Mouse (Mus musculus) adrenal gland, postnatal 14 days (tissue): ENCODE measurements around the gene 2310007B03Rik. TPM values are rescaled to one million over a fixed set of nuclear protein-coding genes. Genes with fewer than 3 reads are reported as not detected.
A peak's percentile ranks its signal among the peaks of the same experiment; 100 is the strongest.

Experiments
- DNase-seq: peaks from one replicate; pipeline ENCODE4 v3.0.0; 2021; ENCODE audit warnings: mixed read lengths
- total RNA-seq: library from RNA; stranded (reverse); gene quantifications from 2 replicates; pipeline ENCODE4 v1.2.3, GENCODE M21; 2021

The 2310007B03Rik gene
- total RNA-seq, 1 experiment from 2014 or later, result not detected

DNA sequence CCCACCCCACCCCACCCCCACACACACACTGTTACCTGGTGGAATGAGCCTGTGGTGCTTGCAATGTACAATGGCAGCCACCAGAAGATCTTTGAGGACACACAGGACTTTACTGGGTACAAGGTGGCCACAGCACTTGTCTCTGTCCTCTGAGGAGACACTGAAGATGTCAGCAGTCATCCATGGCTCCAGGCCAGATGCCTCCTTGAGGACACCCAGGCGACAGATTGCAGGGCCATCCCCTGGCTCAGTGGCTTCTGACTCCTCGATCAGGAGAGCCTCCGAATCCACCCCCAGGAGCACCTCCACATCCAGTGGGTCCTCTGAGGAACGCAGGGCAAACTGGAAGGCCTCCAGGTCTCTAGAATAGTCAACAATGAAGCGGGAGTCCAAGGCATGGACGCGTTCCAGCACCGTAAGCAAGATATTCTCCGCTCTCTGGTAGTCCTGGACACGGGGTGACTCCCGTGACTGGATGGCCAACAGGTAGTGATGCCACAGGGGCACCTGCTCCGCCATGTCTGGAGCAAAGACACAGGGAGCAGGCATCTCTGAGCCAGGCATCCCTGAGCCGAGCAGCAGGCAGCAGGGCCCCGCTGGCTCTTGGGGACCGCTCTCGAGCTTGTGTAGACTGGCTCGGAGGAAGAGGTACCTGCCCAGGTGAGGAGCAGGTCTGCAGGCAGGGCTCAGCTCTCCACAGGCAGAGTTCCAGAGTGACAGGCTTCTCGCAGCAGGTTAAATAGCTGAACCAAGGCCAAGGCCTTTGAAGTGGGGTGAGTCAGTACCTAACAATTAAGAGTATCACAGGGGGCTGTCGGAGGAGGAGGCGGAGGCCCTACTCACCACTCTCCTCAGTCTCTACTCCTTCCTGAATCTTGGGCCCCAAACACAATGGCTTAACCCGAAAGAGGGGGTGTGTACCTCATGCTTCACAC lies 915 bp downstream of the 2310007B03Rik start:
- no peak for DNase-seq

DNA sequence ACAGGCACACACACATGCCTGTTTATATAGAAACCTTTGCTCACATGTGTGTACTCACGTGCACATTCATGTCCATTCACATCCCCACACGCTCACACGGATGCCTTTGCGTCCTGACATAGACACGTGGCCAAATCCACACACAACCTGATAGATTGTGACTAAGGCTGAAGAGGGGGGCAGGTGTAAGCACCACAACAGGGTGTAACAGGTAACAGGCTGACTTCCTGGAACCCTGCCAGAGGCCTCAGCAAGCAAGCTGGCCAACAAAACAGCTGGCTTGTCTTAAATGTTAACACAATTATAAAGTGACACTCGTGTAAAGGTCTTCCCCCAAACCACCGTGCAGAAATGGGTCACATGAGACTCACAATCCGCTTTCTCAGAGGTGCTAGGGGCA lies 1.8 kb downstream of the 2310007B03Rik start:
- DNase-seq, result no peak

DNA sequence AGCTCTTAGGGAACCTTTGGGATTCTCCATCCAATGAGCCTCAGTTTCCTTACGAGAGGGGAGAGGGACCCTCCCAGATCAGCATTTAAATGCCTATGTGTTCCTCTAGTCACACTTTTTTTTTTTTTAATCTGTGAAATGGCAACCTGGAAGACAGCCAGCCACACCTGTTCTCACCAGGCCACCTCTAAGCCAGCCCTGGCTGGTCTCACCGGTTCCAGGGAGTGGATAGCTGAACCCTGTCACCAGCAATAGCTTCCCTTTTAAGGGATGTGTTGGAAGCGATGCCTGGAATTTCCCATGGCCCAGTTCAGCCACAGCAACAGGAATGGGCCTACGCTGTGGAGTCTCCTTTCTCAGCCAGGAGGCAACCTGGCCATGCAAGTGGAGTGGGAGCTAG lies 3.2 kb downstream of the 2310007B03Rik start:
- DNase-seq, result no peak

DNA sequence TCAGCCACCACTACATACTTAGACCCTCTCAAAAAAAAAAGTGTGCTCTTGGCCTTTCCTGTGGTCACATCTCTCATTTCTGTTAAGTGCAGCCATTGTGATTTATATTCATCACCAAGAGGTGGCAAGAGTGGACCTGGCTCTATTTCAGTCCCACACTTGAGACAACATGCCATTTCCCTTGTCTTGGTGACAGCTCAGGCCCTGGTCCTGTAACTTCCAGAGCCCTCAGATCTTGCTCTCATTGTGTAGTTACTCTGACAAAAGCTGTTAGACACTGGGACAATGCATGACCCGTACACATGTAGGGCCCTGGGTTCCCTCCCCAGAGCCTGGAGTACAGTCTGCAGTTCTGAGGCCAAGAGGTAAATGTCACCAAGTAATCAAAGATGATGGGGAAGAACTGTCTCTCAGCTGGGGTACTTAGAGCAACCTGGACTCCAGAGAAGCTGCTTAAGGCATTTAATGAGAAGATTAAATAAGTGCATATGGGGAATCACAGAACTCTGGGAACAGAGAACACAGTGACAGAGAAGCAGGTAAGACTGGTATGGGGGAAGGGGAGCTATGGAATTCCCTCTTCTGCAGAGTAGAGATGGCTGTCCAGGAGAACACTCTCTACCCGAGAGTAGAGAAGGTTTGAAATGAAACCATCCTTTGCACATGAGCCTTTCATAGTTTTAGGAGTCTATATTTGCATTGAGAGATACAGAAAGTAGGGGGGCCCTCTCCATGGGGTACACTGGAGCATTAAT lies 9.7 kb downstream of the 2310007B03Rik start:
- DNase-seq, result no peak

DNA sequence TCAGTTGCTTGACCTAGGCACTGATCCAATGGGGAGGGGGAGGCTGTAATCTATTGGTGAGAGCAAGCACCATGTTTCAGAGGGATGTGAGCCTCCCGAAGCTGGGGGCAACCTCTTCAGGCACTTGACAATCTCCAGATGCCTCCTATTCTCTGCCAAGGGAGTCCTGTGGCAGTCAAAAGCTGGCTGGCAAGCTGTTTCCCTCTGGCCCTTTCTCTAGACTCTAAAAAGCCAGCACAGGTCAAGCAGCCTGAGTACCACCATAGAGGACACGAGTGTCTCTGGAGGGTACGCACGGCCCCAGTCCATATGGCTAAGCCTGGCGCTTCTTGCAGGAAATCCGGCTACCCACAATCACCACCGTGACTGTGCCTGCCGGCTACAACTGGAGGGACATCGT lies 16.6 kb downstream of the 2310007B03Rik start:
- DNase-seq, result no peak

DNA sequence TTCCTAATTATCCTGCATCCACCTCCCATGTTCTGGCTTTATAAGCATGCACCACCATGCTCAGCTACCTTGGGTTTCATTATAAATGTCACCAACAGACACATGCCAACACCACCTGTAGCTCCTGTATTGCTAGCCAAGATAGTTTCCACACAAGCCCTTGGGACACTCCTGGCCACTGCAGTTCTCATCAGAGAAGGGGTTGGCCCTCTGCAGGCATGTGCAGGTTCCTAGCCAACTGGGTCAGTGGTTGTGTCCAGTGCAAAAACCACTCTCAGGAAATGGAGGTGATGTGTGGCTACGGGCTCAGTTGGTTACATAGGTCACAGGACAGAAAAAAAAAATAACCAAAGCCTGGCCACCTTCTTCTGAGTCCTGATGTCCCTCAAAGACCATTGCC lies 17.9 kb downstream of the 2310007B03Rik start:
- DNase-seq, result peak; percentile 59

DNA sequence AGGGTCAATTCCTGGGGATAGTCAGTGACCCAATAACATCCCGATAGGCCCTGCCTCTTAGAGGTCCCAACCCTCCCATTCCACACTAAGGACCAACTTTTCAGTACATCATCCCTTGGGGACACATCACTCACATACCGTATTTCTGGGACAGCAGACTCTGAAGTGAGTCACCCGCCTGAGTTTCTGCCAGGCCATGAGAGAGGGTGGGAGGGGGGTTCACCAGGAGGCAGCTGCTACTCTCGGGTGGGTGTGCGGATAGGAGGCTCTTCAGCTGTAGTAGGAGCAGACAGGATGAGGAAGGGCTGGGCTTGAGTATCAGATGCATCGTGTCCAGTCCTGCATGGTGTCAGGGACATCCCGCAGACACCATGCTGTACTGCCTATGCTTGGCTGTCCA lies 21.0 kb downstream of the 2310007B03Rik start:
- peak; percentile 29 for DNase-seq

DNA sequence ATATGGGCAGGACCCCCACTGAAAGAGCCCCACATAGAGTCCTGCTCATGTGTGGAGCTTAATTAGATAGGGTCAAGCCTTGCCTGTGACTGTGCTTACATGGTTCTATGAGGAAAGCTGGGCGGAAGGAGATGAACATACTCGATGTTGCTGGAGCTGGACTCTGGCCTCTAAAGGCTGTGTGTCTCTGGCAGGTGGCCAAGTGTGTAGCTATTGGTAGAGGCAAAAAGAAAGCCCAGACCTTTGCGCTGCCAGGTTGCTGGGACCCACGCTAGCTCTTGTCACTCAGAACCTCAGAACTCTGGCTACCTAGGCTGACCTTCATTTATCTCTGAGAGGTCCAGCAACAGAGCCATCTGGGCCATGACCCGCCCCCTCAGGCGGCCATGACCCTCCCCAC lies 22.2 kb downstream of the 2310007B03Rik start:
- peak; percentile 37 for DNase-seq

DNA sequence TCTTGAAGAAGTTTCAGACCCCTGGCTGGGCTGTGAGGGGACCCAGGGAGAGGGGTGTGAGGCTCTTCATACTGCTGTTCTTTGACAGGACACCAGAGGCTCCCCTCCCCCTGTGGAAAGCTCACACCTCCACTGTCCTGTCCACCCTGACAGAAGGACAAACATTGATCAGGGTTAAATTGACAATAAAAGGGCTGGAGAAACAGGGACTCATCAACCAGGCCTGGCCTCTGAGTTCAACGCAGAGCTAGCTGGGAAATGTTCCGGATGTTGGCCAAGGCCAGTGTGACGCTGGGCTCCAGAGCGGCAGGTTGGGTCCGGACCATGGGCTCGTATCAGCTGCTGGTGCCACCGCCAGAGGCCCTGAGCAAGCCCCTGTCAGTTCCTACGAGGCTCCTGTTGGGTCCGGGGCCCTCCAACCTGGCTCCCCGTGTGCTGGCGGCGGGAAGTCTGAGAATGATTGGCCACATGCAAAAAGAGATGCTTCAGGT lies 25.7 kb downstream of the 2310007B03Rik start, which contains the start of gene Agxt:
Gene Agxt (plus strand): TSS at position 205 of the 491 bp plus-strand sequence.
- DNase-seq, result no peak

DNA sequence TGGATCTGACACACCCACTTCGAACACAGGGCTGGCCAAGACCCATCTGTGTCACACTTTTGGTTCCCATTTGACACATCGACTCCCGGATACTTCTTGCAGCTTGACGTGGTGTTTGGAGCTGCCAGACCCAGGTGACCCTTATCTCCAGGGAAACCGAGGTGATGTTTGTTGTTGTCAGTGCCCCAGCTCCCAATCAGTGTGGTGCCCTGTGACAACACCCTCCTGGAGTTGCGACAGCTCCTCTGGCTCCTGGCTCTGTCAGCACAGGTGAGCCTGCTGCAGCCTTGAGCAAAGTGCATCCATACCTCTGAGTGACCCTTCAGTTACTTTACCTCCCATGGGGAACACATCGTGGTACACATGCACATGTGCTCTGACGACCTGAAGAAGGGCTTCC lies 28.1 kb downstream of the 2310007B03Rik start:
- DNase-seq, result no peak

DNA sequence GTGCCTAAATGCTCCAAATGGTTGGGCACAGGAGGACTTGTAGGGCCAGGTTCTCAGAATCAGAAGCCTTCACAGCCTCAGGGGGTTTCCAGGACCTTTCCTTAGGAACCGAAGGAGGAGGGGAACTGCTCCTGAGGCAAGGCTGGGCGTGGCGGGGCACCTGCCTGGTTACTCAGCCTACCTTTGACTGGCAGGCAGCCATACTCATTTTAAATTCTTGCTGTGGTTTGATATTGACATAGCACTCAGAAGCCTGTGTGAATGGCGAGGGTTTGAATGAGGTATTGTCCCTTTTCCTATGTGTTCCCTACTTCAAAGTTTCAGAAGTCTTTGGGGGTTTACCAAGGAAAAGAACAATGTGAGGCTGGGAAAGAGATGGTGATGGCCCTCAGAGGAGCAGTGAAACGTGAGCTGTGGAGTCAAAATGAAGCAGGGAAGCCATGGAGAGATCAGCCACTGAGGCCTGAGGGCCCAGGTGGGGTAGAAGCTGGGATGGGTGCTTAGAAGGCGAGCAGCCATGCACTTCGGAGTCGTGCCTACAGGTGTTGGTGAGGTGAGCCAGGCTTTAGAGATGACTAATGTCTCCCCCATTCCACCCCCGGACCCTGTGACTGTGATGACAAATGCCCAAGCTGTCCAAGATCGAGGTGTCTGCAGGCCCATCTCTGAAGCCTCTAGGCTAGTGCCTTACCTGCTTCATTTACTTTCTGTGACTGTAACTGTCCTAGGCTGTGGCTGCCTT lies 30.3 kb downstream of the 2310007B03Rik start:
- DNase-seq, result no peak

DNA sequence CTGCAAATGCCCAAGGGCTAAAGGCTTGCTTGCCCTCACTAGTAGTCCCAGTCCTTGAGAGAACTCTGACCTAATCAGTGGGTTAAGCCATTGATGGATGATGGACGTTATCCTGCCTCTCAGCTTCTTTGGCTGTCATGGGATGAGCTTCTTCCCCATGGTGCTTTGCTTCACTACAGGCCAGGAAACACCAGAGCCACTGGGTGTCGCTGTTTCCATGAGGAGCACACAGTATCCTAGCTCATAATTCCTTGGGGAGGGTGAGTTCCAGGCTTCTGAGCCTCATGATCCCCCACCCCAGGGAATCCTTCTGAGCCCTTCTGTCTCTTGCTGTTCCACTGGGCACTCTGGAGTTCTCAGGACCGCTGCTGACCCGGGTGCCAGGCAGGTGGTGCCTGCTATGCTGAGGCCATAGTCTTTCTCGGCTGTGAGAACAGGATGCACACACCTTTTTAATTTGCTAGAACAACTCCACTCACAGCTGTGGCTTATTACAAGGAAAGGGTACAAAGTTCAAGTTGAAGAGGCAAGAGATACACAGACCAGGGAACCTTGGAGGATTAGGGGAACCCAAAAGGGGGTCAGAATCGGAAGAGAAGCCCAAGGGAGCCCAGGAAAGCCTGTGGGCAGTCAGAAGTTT lies 31.9 kb downstream of the 2310007B03Rik start:
- DNase-seq, result peak; percentile 81

DNA sequence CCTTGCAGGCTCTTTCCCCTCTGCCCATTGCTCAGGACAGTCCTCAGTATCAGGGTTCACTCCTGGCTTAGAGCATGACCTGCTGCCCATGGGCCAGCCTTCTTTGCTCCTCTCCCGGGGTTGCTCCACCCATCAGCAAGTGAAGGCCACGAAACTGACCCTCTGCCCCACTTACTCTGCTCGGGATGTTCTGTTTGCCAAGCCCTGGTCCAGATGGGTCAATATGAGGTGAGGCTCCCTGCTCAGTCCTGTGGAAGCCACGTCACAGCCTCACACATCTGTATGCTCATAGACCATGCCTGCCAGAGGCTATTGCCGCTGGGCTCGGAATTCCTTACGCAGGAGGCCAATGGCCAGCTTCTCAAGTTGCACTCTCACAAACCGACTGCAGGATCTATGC lies 32.5 kb downstream of the 2310007B03Rik start:
- no peak for DNase-seq

DNA sequence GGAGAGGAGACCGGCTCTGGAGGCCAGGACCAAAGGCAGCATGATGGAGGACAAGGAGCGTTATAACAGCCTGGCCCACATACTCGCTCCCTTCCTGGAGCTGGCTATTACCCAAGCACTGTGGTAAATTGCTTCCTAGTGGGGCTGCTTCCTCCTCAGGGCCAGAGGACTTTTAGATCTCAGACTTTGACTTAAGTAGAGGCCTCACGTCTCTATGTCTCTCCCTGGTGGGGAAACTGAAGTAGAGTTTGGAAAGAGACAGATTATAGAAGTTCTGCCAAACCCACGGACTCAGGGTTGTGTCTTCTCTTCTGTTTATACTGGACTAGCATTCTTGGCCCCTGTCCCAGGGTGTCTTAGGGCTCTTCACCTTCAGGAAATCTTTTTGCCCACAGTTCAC lies 35.5 kb downstream of the 2310007B03Rik start:
- DNase-seq, result no peak

DNA sequence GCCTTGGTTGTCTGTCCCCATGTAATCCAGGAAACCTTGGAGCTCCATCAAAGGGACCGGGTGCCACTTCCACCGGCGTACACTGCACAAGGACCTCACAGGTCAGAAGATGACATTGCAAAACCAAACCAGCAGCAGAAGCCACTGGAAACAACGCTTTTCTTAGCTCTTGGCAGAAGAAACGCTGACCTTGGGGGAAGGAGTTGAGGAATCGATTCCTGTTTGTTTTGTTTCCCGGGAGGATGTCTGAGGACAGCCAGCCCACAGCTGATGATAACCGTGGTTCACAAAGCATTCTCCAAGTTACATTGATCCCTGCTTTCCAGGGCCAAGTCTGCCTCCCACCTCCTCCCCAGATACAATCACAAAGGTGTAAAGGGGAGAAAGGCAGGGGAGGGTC lies 36.7 kb downstream of the 2310007B03Rik start:
- DNase-seq, result peak; percentile 26

DNA sequence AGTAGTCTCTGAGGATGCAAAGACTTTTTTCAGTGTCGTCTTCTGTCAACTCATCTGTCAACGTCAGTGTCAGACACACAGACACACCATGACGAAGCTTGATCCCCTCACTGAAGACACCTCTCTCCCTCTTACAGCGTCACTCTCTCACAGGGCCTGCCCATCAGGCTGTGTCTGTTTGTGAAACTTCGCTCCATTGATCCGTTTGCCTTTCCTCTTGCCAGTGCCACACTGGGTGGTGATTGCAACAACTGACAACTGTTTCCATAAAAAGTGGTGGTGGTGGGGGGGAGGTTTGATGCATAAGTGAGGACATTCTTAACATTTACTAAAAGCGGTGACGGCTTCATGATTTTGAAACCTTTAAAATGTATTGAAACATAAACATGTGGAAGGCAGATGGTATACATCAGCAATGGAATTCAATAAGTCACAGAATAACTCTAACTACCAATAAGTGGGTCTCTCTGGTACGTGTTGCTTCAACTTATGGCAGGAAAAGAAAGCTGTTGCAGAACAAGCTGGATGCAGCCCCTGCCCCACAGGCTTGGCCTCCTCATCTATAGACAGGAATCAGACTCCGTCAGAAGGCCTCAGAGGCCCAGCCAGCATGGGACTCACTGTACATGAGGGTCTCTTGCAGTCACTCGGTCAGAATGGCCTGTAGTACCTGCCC lies 37.4 kb downstream of the 2310007B03Rik start:
- no peak for DNase-seq

DNA sequence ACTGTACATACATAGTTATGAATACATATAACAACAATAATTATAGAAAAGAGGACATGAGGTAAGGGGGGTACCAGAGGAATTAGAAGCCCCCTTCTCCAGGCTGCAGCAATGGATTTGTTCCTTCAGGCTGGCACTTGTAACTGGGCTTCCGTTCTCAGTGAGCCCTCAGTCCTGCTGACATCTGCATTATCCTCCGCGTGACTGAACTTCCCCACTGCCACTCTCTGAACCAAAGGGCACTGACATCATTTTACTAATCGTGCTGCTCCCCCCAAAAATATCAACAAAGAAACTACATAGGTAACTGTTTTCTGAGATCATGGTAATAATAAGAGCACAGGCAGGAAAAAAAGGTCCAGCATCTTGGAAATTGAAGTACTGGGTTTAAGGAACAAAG lies 41.9 kb downstream of the 2310007B03Rik start:
- DNase-seq, result no peak

DNA sequence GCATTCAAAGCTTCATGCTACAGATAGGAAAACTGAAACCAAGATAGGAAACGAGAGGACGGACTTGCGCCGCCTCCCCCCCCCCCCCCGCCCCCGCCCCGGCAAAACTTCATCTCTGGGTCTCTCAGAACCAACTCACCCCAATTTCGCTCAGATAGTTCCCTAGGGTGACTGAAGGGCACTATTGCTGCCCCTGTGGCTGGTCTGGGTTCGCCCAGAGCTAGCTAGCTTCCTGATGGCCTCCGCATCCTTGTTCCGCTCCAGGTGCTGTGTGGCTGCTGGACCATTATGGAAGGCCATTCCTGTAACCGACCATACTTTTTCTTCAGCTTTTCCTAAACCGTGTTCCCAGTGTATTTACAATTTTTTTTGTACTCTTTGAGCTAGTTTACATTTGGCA lies 45.3 kb downstream of the 2310007B03Rik start:
- DNase-seq, result no peak

DNA sequence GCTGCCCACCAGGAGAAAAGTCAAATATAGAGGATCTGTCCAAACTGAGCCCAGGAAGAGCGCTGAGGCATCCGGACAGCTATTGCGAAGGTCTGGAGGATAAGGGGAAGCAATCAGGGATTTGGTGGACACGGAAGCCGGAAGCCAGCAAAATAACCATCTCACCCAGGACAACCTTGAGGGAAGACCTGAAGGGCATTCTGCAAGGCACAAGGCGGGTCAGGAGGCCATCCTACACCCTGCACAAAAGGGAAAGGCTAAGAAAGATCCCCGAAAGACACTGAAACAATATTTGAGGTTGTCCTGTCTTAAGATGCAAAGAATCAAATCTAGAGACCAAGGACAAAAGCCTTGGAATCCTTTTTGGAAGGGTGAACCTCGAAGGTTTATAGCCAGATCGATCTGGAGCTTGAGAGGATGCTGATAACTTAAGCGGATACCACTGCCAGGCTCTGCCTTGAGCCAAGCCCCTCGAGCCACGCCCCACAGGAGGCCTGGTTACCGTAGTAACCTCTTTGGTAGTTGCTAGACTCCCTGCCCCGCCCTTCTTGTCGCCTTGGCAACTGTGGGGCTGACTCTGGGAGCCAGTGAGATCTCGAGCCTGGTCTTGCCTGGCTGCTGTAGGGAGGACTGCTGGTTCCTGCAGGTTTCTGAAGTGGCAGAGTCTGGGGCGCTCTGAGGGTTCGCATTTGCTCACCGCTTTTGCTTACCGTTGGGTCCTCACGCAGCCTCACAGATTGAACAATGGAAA lies 45.9 kb downstream of the 2310007B03Rik start:
- peak; percentile 84 for DNase-seq

DNA sequence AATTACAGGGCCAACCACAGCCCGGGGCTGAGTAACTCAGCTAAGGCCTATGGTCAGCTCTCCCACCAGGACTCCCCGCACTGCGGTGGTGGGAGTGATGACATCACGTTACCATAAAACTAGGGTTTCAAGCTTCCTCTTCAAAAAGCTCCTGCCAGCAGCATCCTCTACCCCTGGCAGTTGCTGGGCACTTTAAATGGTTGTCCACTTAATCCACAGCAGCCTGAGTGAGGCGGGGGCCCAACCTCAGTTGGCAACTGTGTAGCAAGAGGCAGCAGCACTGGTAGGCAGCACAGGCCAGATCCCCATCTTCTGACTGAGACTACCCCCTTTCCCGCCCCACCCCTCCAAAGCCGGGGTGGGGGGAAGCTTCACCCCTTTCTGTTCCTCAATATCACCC lies 58.0 kb downstream of the 2310007B03Rik start:
- DNase-seq, result no peak
